Mouse (Mus musculus) bone marrow, adult 2 months (tissue): ENCODE results near the gene Gm10577. TPM values are rescaled to one million over a fixed set of nuclear protein-coding genes. Genes with fewer than 3 reads are reported as not detected.

Experiments used
- H3K27ac ChIP-seq: fragments of 200-500 bp; 2 replicates; pipeline ENCODE4 v1.5.1; 2012; ENCODE audit warnings: low read depth, mild to moderate bottlenecking, control low read depth, inconsistent platforms, low read length; ENCODE audit not compliant: control insufficient read depth, poor library complexity, insufficient read depth
- H3K4me1 ChIP-seq: fragments of 200-500 bp; 2 replicates; pipeline ENCODE4 v1.6.1; 2011; ENCODE audit warnings: low read length; ENCODE audit not compliant: control insufficient read depth, insufficient read depth
- H3K4me3 ChIP-seq: fragments of 200-500 bp; replicated peaks from 2 replicates; pipeline ENCODE3; 2011; ENCODE audit warnings: mild to moderate bottlenecking, low read depth, low read length, control low read depth; ENCODE audit not compliant: control insufficient read depth
- CTCF ChIP-seq: fragments of 200-500 bp; IDR thresholded peaks from 2 replicates; pipeline ENCODE4 v1.5.1; 2011; ENCODE audit warnings: low read length, control low read depth; ENCODE audit not compliant: control insufficient read depth, insufficient read depth
- POLR2A ChIP-seq: fragments of 200-500 bp; IDR thresholded peaks from 2 replicates; pipeline ENCODE4 v1.6.1; 2011; ENCODE audit warnings: low read depth, mild to moderate bottlenecking, control low read depth, low read length, borderline replicate concordance; ENCODE audit not compliant: control insufficient read depth
- WGBS: fragments of 180-500 bp; shearing (Covaris S2); methylation state at CpG from one replicate; pipeline ENCODE4 v1.1.7; 2018; 5-methylcytosine and 5-hydroxymethylcytosine counted together
- polyA plus RNA-seq: library from polyadenylated mRNA; stranded (reverse); fragments of >200 nt; gene quantifications from 2 replicates; pipeline ENCODE4 v1.2.4, GENCODE M21; 2011; ENCODE audit warnings: low replicate concordance; ENCODE audit not compliant: missing spikeins, insufficient read depth, insufficient read length

Gm10577 gene
- polyA plus RNA-seq, 1 experiment = not detected

DNA sequence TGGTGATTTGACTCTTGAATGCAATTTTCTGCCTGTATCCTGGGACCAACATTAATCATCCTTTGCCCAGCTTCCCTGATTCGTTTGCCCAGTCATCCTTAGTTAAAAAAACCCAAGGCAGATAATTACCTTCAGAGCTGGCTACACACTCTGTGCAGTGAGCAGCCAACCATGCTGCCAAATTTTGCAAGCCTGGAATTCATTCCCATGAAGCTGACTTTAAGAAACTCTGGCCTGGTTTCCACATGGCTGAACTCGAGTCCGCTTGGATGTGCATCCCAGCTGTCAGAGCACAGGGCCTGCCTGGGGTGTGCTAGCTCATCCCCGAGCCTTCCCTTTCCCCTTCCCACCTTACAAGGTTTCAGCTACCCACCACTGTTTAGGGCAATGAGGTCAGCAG lies 29.5 kb downstream of the Gm10577 start:
- TF ChIP-seq CTCF (no peak), POLR2A (no peak)
- Histone ChIP-seq H3K4me1 (peaks cover 3% of the 10 kb centered on the region), H3K4me3 (no peak overlapping the region), H3K27ac (no peak overlapping the region)
- 81% methylated on average over 4 of the region's 4 CpGs for WGBS

DNA sequence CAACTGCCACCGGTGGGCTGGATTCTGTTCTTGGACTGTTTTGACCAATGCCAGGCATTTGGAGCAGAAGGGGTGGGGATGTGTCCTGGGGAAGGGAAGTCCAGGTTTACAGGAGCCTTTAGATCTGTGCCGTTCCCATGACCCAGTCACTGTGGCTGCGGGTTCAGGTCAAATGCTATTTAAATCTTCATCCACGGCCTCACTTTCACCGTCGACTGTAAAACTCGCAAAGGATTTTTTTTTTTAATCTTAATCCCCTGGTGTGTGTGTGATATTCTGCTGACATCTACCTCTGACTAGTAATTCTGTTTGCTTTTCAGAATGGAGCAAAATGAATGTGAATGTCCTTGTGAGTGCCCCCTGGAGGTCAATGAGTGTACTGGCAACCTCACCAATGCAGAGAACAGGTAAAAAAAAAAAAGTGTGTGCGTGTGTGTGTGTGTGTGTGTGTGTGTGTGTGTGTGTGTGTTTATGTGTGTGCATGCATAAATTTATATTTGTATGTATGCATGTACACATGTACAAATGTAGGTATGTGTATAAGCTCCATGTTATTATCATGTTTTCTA lies 32.2 kb downstream of the Gm10577 start:
- Histone ChIP-seq H3K27ac (no peak overlapping the region), H3K4me1 (peaks cover 3% of the 10 kb centered on the region), H3K4me3 (no peak overlapping the region)
- TF ChIP-seq POLR2A (no peak), CTCF (no peak)
- 86% methylated on average over 8 of the region's 8 CpGs for WGBS

DNA sequence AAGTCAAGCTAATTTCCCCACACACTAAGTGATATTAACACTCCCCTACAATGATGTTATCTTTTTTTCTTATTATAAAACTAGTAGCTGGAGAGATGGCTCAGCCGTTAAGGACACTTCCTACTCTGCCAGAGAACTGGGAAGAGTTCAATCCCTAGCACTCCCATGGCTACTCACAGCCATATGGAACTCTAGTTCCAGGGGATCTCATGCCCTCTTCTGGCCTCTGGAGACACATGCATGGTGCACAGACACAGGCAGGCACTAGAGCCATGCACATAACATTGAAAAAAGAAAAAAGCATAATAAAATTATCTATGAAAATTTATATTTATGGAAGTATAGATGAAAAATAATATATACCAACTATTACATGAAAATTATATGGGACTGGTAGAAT lies 33.3 kb downstream of the Gm10577 start:
- Histone ChIP-seq H3K27ac (no peak overlapping the region), H3K4me3 (no peak overlapping the region), H3K4me1 (no peaks in the 10 kb centered on the region; the same call in 1 of the 2 replicates)
- no peak for TF ChIP-seq POLR2A
- TF ChIP-seq CTCF = no peak
- WGBS = 82% methylated on average over 1 of the region's 1 CpGs

DNA sequence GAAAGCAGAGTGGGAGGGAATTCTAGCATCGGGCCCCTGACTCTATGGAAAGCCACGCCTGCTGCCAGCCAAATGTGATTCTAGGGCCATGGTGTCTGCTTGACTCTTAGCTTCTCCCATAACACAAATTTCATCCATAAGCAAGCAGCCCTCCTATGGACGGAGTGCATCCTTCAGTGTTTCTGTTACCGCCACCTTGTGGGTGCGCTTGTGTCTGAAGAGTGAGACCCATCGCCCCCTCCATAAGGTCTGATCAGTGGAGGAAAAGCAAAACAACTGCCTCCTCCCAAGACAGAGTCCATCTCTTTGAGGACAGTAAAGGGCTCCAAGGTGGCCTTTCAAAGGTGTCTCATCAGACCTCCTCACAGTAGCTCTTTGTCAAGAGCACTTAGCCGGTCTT lies 43.0 kb downstream of the Gm10577 start:
- no peak for TF ChIP-seq POLR2A
- no peak overlapping the region for H3K4me3 ChIP-seq
- H3K27ac ChIP-seq = no peak overlapping the region
- no peaks in the 10 kb centered on the region for H3K4me1 ChIP-seq
- 87% methylated on average over 7 of the region's 7 CpGs for WGBS

DNA sequence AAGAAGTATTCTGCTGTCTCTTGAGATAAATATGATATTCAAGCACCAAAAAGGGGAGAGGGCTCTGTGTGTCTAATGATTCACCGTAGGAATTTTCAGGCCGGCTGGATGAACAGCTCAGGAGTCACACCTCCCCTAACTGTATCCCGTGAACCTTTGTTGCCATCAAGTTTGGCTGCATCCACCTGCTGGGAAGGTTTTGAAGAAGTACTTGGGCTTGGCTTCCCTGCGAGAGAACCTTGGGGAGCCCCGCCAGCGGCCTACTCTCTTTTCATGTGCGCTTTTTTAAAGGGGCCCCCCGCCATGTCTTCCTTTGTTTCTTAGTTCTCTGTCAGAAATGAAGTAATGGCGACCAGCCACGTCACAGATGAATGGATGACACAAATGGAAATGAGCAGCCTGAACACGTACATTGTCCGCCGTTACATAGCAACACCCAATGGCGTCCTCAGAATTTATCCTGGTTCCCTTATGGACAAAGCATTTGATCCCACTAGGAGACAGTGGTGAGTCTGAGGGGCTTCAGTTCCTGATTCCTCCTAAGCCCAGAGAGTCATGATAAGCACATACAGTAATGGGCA lies 46.0 kb downstream of the Gm10577 start:
- 90% methylated on average over 14 of the region's 14 CpGs for WGBS
- Histone ChIP-seq H3K27ac (no peak overlapping the region), H3K4me3 (no peak overlapping the region), H3K4me1 (no peaks in the 10 kb centered on the region)
- TF ChIP-seq CTCF (no peak), POLR2A (no peak)

DNA sequence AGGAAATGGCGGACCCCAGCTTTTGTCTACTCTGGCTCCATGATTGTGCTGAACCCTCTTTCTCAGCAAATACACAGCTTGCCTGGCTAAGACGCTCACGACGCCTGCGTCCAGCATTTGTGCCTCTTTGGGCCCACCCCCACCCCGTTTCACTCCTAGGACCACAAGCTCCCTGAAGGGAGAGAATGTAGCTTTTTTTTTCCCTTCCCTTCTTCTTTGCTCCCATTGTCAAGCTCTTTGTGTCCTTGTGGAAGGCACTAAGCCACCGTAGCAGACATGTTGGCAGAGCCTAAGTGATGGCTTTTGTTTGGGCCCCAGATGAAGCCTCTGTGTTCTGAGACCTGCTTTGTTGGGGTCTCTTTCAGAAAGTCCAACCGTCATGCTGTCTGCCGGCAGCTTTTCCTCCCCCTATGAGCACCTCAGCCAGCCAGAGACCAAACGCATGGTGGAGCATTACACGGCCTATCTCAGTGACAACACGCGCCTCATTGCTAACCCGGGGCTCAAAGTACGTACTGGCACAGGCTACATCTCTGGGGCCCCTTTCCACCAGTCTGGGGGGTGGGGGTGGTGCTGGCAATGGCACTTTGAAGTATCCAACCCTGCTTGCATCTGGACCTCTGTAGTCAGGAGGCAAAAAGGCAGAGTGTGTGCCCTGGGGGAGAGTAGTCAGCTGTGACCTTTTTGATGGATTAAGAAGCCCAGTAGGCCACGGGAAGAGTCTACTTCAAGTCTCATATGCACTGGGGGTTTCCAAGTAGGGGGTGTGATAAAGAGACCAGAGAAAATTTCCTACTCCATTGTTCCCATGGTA lies 46.6 kb downstream of the Gm10577 start:
- no peak overlapping the region for H3K27ac ChIP-seq
- TF ChIP-seq CTCF = no peak
- TF ChIP-seq POLR2A = no peak
- H3K4me1 ChIP-seq = no peaks in the 10 kb centered on the region
- WGBS = 84% methylated on average over 16 of the region's 16 CpGs
- no peak overlapping the region for H3K4me3 ChIP-seq

Other genes starting within 250 kb of the Gm10577 start
- gene Cachd1, start 244.0 kb downstream of the Gm10577 start, polyA plus RNA-seq = 10.3 TPM in 2 replicates
- 0.56 TPM in 1 of 2 replicates, not detected in the other for gene Raver2, start 48.3 kb upstream of the Gm10577 start, polyA plus RNA-seq
- gene Jak1, start 244.6 kb upstream of the Gm10577 start, polyA plus RNA-seq = 29.3 and 44.7 TPM in 2 replicates